Mouse (Mus musculus) G1E-ER4 (cell line): ENCODE data around the gene Aqp1. TPM values are rescaled to one million over a fixed set of nuclear protein-coding genes. Genes with fewer than 3 reads are reported as not detected.

Experiments used
- GATA1 ChIP-seq: IDR thresholded peaks from one replicate; pipeline ENCODE4 v1.8.0; 2012; ENCODE audit warnings: low read length, inconsistent platforms
- polyA plus RNA-seq: library from polyadenylated mRNA; stranded (reverse); fragments of >175 nt; gene quantifications from 2 replicates; pipeline ENCODE4 v1.2.3, GENCODE M21; 2012

The Aqp1 gene
- polyA plus RNA-seq, 1 experiment = not detected

- TF ChIP-seq GATA1 = no peak
Measured at GRCm38 (mm10) chr6:55324785-55325184, 11.4 kb upstream of the Aqp1 start.

GRCm38 (mm10) chr6:55326299-55326698 lies 9.9 kb upstream of the Aqp1 start:
- no peak for TF ChIP-seq GATA1

DNA sequence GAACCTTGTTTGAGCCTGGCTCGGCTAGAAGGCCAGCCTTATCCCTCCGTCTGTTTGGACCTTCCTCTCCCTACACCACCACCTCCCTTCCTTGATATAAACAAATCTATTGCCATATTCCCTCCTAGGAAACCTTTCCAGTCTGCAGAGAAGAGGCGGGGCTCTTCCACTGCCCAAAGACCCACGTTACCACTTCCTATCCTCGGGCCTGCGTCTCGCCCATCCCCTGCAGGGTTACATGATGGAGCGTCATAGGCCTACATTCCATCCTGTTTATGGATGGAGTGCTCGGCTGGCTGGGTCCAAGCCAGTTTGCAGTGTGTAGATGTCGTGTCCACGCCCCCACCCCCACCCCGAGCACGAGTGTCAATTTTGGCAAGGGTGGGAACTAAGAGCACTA lies 8.9 kb upstream of the Aqp1 start:
- TF ChIP-seq GATA1 = no peak

- TF ChIP-seq GATA1 = no peak
Measured at GRCm38 (mm10) chr6:55328179-55328578, 8.1 kb upstream of the Aqp1 start.

GRCm38 (mm10) chr6:55331315-55331714 lies 4.9 kb upstream of the Aqp1 start:
- TF ChIP-seq GATA1 = no peak

DNA sequence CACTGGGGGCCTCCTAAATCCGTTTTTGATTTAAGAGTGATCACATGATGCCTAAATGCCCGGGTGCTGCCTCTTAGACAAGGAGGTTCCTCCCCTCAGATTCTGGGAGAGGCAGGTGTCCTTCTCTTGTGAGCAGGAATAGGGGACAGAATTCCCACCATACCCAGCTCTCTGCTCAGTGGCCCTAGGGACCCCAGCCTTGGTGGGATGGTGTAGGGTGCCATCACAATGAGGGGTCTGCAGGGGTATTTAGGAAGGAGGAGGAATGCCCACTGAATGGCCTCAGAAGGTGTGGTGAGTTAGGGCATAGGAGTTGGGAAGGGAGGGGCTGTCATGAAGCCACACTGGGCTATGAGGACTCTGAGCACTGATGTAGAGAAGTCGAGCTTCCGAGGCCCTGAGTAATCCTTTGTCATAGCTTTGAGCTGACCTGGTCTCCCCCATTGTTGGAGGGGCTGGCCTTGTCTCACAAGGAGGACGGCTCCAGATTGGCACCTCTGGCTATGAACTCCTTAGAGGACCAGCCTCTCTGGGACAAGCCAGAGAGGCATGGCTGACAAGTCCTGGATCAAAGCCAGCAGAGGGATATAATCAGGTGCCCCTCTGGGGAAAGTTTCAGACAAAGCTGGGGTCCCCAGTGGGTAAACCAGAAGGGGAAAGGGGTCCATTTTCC lies 4.0 kb upstream of the Aqp1 start:
- no peak for TF ChIP-seq GATA1

DNA sequence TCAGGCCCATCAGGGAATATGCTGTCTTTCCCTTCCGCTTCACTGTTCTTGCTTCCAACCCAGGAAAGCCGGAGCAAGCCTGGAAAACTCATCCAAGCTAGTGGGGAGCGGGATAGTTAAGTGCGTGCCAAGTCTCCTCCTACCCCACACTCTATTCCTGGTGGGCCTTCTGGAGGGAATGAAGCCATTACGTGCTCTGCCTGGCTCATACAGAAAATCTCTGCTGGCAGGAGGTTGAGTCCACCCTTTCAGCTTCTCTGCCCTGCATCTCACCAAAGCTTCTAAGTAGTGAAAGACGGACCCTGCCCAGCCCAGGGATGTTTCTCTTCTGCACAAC lies 3.5 kb upstream of the Aqp1 start:
- no peak for TF ChIP-seq GATA1

DNA sequence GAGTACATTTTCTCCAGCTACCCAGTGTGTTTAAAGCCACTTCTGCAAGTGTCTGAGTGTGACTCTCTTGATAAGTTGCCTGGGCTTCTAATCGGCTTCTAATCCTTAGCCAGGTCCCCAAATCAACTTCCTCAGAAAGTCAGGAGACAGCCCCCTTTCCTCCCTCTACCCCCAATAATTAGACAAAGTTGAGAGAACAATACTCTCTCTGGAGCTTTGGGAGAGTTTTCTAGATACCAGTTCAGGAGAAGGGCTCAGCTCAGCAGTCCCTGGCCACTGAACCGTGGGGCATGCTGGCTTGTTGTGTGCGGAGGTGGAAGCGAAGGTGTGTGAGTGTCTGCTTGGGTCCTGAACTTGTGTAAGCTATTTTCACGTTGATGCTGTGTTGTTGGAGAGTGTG lies 1.0 kb downstream of the Aqp1 start:
- no peak for TF ChIP-seq GATA1

DNA sequence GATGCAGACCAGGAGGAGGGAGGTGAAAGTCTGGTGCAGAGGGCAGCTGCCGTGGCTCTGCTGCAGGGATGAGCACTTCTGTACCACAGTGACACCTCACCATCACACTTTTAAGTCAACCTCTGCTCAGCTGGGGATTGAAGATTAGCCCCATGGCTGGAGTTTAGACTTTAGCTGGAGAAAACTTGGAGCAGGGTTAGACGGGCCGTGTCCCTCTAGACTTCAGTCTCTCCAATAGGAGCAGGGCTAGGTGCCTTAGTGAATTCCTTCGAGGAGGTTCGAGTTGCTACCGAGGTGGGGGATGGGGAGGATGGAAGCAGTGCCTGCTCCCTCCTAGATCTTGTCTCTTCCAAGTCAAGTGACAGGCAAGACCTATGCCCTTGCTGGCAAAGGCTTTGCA lies 1.8 kb downstream of the Aqp1 start:
- TF ChIP-seq GATA1 = no peak

DNA sequence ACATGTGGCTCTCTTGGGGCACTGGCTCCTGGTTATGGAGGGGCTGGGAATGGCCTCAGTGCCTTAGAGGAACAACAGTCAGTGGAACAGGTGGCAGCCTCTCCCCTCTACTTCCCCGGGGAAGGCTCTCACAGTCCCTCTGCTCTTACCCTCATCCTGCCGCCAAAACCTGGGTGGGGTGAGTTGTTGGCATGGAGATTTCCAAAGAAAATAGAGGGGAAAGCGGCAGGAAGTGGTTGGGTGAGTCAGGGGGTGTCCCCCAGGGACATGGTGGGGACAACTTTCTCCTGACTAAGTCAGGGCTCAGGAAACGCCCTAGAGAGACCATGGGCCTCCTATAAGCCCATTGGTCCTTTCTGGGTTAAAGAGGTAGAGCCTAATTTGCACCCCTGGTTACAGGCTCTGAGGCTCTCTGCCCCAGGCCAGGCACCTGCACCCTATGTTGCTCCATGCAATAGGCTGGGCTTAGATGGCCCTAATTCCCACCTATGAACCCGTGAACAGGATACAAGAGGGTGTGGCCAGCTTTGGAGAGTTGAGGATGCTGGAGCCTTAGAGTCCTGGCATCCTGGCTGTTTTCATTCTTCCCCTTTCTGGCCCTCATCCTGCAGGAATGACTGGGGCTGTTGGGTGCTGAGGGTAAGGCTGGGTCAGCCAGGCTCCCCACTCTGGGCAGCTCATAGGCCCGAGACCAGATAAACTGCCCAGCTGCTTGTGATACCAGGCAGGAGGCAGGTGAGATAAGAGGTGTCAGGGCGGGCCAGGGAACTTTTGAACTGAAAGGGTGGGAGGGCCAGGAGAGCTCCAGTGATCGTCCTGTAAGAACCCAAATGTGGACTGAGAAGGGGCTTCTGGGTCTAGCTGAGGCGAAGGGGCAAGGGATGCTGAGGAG lies 2.9 kb downstream of the Aqp1 start:
- TF ChIP-seq GATA1 = no peak

DNA sequence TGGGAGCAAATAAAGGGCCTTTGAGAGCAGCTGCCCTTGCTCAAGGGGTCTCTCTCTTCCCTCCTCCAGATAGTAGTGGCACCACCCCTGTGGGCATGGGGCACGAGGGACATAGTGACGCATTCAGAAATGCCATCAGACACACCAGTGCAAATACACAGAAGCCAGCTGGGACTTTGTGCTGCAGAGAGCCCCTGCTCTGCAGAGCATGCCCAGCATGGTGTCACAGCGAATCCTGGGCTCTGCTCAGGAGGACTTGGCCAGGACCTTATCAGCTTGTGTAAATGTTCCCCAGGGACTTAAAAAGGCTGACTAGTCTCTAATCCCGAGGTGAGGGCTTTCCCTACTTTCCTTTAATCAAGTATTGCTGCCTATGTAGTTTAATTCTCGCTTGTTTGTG lies 5.5 kb downstream of the Aqp1 start:
- TF ChIP-seq GATA1 = no peak

- no peak for TF ChIP-seq GATA1
Measured at GRCm38 (mm10) chr6:55342328-55342727, 6.1 kb downstream of the Aqp1 start.

- TF ChIP-seq GATA1 = no peak
Measured at GRCm38 (mm10) chr6:55343446-55343845, 7.2 kb downstream of the Aqp1 start.

DNA sequence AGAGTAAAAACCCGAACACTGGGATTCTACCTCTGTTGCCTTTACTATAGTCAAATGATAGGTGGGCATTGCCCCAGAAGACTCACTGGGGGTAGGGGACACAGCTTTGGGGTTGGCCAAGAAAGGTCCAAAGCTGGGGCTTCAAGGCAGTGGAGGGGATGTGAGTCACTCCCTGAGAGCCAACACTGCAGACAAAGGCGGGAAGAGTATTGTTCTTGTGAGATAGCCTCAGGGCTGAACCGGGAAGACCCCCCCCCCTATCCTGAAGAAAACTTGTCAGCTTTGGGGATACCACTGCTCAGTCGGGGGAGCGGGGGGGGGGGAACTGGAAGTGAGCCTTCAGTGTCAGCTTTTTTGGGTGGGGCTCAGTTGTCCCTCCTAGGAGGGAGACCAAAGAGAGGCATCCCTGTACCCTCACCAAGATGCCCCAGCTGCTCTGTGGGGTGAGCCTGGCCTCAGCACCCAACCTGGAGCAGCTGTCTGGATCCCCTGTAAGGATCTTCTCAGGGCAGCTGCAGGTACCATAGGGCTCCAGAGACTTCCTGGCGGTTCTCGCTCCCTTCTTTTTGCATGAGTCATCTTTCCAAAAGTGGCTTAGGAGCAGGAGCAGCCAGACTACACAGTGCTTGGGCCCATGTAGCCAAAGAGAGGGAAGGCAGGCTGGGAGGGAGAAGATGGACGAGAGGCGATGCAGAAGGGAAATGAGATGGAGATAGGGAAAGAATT lies 8.2 kb downstream of the Aqp1 start:
- no peak for TF ChIP-seq GATA1

DNA sequence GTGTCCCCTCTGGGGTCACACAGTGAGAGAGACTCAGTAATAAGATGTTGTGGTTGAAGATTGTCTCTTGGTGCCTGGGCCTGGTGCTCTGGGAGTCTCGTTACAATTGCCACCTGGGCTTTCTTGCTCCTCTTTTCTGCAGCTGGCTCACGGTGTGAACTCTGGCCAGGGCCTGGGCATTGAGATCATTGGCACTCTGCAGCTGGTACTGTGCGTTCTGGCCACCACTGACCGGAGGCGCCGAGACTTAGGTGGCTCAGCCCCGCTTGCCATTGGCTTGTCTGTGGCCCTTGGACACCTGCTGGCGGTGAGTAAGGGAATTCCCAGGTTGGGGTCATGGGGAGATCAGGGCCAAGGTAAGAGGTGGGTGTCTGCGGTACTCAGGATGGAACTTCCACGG lies 9.0 kb downstream of the Aqp1 start:
- TF ChIP-seq GATA1 = no peak

- TF ChIP-seq GATA1 = no peak
Measured at GRCm38 (mm10) chr6:55346491-55346890, 10.3 kb downstream of the Aqp1 start.
